Mouse (Mus musculus): ENCODE measurements around the gene Sun2.
A peak's percentile ranks its signal among the peaks of the same experiment; 100 is the strongest.

Sun2 gene

GRCm38 (mm10) chr15:79755176-79755575 lies 12.8 kb upstream of the Sun2 start:
- no peak for DNase-seq

- no peak for DNase-seq
Measured at GRCm38 (mm10) chr15:79753873-79754272, 11.5 kb upstream of the Sun2 start.

- DNase-seq, result no peak
Measured at GRCm38 (mm10) chr15:79753420-79753752, 11.1 kb upstream of the Sun2 start.

GRCm38 (mm10) chr15:79752742-79753419 lies 10.5 kb upstream of the Sun2 start:
- no peak for DNase-seq

- DNase-seq, result peak; percentile 69
Measured at GRCm38 (mm10) chr15:79751772-79752171, 9.4 kb upstream of the Sun2 start.

GRCm38 (mm10) chr15:79750266-79750665 lies 7.9 kb upstream of the Sun2 start:
- no peak for DNase-seq

- DNase-seq, result no peak
Measured at GRCm38 (mm10) chr15:79749162-79749561, 6.8 kb upstream of the Sun2 start.

GRCm38 (mm10) chr15:79747998-79748397 lies 5.7 kb upstream of the Sun2 start:
- no peak for DNase-seq

GRCm38 (mm10) chr15:79745883-79746282 lies 3.5 kb upstream of the Sun2 start:
- DNase-seq, result no peak

- no peak for DNase-seq
Measured at GRCm38 (mm10) chr15:79745312-79745711, 3.0 kb upstream of the Sun2 start.

GRCm38 (mm10) chr15:79744742-79745141 lies 2.4 kb upstream of the Sun2 start:
- no peak for DNase-seq

GRCm38 (mm10) chr15:79744001-79744400 lies 1.7 kb upstream of the Sun2 start:
- DNase-seq, result no peak

- DNase-seq, result no peak
Measured at GRCm38 (mm10) chr15:79742706-79743023, 329 bp upstream of the Sun2 start.

- no peak for DNase-seq
Measured at GRCm38 (mm10) chr15:79741173-79741858, 1.0 kb downstream of the Sun2 start.

GRCm38 (mm10) chr15:79740739-79741138 lies 1.6 kb downstream of the Sun2 start:
- no peak for DNase-seq

GRCm38 (mm10) chr15:79734311-79734710 lies 8.0 kb downstream of the Sun2 start:
- no peak for DNase-seq

- no peak for DNase-seq
Measured at GRCm38 (mm10) chr15:79733640-79734039, 8.7 kb downstream of the Sun2 start.

GRCm38 (mm10) chr15:79733192-79733591 lies 9.1 kb downstream of the Sun2 start:
- no peak for DNase-seq

- DNase-seq, result no peak
Measured at GRCm38 (mm10) chr15:79731554-79731953, 10.8 kb downstream of the Sun2 start.

- no peak for DNase-seq
Measured at GRCm38 (mm10) chr15:79728731-79729388, 13.5 kb downstream of the Sun2 start.

GRCm38 (mm10) chr15:79728311-79728710 lies 14.0 kb downstream of the Sun2 start:
- DNase-seq, result no peak

- no peak for DNase-seq
Measured at GRCm38 (mm10) chr15:79727840-79728239, 14.5 kb downstream of the Sun2 start.

GRCm38 (mm10) chr15:79725190-79725789 lies 17.0 kb downstream of the Sun2 start:
- no peak for DNase-seq

GRCm38 (mm10) chr15:79723439-79723838 lies 18.9 kb downstream of the Sun2 start:
- peak; percentile 54 for DNase-seq

Data from layer of hippocampus, adult 9-11 months (tissue).